Mouse (Mus musculus): ENCODE results near the gene Numbl.
A peak's percentile ranks its signal among the peaks of the same experiment; 100 is the strongest.

Numbl gene

DNA sequence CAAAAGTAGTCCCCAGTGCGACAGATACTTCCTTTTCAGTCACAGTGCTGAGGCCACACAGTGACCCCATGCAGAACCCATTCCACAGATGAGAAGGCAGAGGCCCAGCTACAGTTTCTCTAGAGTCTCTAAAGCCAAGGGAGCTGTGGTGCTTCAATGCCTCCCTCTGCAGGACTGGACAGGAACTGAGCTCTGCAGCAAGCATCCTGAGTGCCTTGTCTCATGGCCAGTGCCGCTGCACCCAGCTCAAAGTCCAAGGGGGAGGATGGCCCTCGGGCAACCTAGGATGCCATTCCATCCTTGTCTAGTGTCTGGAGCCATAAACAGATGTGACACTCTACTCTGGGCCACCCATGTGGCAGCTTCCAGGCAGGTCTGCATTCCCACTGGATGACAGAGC is 2.5 kb upstream of the Numbl start:
- peak; percentile 58 for DNase-seq

DNA sequence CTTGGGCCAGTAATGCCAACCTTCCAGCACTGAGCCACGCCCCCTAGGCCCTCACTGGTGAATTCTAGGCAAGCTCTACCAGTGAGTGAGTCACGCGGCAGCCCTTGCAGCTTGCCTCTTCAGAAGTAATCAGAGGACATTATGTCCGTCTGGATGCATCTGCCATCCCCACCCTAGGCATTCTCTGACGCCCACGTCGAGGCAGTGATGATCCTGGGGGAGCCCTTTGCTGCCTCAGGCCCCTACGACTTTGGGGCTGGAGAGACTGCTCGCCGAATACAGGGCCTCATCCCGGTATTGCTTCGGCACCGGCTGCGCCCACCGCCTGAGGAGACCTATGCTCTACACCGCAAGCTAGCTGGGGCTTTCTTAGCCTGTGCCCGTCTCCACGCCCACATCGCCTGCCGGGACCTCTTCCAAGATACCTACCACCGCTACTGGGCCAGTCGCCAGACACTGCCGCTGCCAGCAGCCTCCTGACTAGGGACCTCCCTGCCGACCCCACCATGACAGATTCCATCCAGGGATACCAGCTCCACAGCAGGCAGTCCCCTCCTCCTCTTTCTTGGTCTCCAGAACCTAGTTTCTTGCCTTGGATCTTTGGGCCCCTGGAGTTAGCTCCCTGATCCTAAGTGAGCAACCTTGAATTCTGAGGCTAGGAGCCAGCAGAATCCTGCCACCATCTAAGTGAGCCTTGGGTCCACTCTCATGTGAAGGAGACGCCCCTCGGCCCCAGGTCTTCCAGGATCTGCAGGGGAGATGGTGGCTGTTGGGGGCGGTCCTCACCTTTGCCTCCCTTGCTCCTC is 984 bp upstream of the Numbl start:
- peak; percentile 68 for DNase-seq

DNA sequence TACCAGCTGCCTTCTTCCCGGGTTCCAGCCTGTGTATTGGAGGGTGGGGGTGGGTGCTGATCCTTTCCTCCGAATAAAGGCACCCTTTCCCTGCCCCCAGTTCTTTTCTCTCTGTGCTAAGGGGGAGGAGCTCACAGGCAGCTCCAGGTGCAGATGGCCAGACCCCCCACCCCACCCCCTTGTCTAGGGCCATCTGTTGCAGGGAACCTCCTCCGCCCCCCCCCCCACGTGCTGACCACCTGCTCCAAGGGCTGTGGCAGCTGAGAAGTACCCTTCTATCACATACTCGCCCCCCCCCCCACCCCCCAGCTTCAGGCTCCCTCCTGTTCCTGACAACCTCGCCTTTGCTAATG is 405 bp upstream of the Numbl start:
- DNase-seq, result no peak

DNA sequence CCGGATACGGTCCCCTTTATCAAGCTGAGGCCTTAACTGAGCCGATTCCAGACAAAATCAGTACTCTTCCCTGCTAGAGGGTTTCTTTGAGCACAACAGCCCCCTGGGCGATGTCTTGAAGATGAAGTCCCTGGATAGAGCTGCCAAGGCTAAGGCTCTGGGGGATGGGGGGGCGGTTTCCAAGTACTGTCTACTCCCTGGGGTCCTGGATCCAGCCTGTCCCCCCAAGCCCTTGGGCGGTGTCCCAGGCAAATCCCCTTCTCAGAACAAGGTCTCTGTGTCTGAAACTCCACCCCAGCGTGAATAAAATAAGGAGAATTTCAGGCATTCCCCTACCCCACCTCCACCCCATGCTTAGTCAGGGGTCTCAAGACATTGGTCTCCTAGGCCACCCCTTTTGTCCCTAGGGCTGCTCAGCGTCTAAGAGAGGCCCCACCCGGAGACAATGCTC is 1.1 kb downstream of the Numbl start:
- DNase-seq, result peak; percentile 49

DNA sequence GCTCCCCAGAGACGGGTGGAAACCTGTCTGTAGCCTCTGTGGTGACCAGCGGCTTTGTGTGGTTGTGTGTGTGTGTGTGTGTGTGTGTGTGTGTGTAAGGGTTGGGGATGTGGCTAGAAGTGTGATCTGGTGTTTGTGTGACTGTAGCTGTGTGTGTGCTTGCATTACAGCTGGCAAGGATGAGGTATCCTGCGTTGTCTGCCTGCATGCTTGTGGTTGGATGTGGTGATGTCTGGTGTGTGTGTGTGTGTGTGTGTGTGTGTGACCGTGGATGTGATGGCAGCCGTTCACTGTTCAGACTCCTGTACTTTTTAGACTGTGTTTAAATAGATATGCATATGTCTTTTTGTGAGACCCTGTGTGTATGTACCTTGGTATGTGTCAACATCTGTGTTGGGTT is 1.5 kb downstream of the Numbl start:
- no peak for DNase-seq

DNA sequence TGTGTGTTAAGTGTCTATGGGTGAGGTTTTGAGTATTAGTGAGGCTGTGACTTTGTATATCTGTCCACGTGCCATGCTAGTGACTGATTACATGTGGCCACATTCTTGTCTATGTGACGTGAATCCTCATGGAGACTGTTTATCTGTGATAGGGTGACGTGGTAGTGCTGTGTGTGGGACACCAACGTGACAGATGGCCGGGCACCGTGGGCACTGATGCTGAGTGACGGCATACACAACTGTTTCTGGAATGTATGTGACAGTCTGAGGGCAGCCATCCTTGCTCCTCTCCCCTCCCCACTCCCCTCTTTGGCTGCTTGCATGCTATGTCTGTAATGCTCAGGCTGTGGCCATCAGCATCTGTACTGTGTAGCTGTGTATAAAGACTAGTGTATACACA is 2.6 kb downstream of the Numbl start:
- DNase-seq, result no peak

DNA sequence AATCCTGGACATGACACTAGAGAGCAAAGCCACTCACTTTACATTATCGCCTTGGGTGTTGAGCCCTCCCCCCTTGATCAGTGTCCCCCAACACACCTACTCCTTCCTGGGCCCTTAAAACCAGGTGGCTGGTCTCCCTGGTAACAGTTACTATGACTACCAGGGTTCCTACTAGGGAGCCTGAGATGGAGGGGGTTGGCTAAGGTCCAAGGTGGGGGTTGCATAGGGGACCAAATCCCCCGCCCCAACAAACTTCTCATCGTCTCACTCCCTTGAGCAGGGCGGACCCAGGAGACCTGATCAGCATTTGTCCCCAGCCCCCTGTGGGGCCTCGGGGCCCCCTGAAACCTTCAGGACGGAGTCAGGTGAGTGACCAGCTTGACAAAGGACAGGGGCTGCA is 3.7 kb downstream of the Numbl start:
- no peak for DNase-seq

DNA sequence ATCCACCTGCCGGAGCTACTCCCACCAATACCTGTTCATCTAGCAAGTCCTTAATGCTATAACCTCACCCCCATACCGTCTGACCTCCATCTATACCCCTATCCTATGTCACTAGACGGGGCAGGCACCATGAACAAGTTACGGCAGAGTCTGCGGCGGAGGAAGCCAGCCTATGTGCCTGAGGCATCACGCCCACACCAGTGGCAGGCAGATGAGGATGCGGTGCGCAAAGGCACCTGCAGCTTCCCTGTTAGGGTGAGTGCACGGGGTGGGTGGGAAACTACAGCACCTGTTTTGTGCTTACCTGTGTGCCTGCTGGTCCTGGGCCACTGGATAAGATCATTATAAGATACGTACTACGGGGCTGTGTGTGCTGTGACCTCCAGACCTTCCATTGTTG is 6.5 kb downstream of the Numbl start:
- DNase-seq, result no peak

DNA sequence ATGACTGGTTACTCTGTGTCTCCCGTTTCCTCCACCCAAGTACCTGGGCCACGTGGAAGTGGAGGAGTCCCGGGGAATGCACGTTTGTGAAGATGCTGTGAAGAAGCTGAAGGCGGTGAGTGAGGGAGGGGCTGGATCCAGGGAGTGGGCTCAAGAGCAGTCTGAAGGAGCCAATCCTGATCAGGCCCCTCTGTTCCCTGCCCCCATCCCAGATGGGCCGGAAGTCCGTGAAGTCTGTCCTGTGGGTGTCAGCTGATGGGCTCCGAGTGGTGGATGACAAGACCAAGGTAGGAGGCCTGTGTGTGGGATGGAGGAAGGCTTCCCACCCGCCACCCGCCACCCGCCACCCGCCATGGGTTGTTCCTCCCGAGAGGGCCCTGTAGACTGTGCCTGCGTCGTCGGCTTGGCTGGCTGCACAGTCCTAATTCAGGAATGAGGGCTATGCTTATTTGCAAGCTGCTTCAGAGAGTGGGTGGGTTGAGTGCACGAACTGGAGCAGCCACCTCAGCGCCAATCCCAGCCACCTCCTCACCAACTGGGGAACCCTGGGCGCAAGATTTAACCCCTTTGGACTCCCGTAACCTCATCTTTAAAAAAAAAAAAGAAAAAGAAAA is 8.4 kb downstream of the Numbl start:
- no peak for DNase-seq

DNA sequence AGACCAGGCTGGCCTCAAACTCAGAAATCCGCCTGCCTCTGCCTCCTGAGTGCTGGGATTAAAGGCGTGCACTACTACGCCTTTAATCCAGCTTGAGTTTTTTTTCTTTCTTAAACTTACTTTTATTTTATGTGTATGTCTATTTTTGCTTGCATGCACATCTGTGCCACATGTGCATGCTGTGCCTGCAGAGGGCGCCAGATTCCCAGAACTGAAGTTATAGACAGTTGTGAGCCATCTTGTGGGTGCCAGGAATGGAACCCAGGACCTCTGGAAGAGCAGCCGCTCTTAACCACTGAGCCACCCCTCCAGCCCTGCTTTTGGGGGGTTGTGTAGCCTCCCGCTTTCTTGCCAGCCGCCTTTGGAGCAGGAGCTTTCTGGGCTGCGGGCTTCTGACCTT is 13.2 kb downstream of the Numbl start:
- no peak for DNase-seq

DNA sequence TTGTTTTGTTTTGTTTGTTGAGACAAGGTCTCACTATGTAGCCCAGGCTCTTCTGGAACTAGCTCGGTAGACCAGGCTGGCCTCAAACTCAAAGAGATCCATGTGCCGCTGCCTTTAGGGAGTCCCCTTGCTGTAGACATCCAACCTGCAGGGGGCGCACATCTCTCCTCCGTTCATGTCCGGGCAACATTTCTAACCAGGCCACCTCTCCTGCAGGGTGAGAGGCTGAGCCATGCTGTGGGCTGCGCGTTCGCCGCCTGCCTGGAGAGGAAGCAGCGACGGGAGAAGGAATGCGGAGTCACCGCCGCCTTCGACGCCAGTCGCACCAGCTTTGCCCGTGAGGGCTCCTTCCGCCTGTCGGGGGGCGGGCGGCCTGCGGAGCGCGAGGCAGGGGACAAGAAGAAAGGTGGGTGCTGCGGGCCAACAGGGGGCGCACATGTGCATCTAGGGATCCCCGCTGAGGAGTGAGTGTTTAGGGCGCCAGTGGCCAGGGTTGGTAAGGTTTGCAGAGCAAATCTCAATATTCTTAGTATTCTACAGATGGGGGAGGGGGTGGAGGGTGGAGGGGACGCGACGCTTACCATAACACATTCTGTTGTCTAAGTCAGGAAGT is 15.6 kb downstream of the Numbl start:
- DNase-seq, result peak; percentile 58

DNA sequence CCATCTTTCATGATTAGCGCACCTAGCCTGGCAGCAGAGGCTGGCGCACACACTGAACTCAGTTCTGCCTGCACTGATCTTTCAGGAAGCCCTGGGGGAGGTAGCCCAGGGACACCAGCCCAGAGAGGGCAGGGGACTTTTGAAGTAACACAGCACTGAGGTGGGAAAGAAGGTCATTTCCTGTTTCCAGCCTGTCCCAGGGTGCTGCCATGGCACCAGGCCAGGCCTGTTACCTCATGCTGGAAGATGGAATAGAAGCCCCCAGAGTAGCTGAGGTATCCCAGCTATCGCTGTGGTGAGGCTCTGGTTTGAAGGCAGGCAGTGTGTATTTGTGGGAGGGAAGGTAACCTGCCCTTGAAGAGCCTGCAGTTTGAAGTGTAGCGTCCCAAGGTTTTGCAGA is 16.7 kb downstream of the Numbl start:
- DNase-seq, result no peak

DNA sequence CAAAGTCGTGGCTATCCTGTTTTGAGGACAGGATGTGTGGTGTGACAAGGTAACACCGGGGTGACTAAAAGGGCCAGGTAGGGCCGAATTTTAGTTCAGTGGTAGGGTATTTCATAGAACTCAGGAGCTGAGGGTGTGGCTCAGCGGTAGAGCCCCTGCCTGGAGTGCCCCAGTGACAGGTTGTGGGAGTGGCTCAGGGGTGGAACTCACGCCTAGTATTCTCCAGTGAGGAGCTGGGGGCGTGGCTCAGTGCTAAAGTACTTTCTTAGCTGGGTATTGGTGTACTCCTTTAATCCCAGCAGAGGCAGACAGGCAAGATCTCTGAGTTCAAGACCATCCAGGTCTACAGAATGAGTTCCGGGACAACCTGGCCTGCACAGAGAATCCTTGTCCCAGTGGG is 17.8 kb downstream of the Numbl start:
- DNase-seq, result no peak

DNA sequence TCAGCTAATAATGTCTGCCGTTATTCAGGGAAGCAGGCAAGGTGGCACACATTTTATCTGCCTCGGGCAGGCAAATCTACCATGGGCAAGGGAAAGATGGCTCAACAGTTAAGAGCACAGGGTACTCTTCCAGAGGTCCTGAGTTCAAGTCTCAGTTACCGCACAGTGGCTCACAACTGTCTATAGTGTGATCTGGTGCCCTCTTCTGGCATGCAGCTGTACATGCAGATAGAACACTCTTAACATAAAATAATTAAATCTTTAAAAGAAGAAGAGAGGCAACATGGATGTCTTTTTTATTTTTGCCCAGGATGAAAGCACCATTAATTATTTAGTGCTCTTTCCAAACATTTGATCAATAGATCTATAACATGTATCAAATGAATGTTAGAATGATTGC is 19.0 kb downstream of the Numbl start:
- no peak for DNase-seq

DNA sequence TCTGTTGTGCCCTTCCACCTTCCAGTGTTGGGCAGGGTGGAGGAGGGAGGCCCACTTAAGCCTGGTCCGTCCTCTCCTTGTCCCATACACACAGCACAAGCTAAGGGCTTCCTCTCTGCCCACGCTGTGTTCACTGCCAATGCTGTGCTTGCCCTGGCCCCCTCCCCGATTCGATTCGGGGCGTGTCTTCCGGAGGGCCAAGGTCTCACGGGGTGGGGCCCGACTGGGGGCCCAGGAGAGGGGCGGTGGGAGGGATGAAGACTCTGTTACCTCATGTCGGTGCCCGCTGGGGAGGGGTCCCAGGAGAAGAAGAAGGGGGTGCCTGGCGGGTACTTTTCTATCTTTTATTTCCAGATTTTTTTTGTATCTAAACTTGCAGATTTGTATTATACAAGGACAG is 23.5 kb downstream of the Numbl start:
- DNase-seq, result no peak

DNA sequence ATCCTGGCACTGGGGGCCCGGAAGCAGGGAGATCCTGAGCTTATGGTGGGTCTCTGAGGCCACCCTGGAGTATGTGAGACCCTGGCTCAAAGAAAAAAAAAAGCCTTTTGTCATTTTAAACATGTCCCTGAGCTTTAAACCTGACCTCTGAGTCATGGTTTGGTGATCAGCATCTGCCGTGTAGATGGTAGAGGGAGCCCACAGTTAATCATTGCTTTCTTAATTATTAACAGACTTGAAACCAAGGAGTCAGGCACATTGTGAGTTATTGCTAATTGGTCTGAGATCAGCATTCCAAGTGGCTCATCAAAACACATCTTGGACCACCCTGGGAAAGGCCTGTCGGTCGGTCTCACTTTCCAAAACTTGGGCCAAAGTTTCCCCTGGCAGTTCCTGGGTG is 24.0 kb downstream of the Numbl start:
- no peak for DNase-seq

DNA sequence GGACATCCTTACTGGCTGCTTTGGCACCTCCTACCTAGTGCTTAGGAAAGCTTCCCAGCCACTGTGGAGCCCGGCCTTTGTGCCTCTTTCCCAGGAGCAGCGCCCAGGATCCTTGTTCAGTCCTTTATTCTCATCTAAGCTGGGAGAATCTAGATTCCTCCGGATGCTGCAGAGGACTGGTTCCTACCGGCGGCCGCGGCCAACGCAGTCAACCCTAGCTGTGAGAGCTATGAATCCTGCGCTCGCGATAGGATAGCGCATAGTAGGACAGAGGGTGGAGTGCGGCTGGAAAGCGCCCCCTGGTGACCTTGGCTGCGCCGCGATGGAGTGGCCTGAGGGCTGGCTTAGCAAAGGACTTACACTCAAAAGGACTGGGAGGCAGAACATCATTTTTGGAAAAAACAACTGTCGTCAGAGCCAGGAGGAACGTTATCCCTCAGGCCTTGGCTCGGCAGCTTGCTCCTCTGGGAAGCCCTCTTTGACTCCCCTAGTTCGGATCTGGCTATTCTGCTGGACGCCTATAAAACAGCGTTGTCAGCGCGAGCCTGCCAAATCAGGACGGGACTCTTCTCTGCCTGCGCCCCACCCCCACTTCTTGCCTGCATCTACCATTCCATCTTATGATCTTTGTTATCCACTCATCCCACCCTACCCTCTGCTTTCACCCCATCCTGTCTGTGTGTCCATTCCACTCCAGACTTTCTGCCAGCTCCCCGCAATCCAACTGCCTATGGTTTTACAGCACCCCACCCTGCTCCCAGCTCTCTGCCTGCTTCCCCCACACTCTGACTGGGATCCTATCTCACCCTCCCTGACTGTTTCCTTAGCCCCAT is 26.8 kb downstream of the Numbl start:
- DNase-seq, result peak; percentile 70

DNA sequence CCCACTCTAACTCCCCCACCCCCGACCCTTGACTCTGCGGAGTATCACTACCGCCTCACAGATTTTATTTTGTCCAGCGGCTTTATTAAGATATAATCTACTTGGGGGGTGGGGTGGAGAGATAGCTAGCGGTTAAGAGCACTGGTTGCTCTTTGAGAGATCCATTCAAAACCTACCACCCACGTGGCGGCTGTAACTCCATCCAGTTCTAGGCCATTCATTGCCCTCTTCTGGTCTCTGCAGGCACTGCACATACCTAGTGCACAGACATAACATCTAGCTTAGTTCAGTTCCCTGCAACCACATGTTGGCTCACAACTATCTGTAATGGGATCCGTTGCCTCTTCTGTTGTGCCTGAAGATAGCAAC is 27.4 kb downstream of the Numbl start:
- DNase-seq, result peak; percentile 84

DNA sequence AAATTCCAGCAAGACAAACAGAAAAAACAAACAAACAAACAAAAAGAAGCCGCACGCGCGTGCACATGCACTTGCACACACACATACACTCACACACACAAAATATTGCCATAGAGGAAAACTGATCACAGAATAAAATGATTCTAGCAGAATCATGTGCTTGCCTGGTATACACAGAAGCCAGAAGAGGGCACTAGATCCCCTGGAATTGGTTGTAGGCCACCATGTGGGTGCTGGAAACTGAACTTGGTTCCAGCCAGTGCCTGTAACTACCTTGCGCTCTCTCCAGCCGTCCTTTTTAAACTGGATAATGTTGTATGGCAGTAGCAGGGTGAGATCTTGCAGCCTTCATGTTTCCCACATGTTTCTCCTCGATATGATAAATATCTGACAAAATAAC is 30.5 kb downstream of the Numbl start:
- DNase-seq, result no peak

DNA sequence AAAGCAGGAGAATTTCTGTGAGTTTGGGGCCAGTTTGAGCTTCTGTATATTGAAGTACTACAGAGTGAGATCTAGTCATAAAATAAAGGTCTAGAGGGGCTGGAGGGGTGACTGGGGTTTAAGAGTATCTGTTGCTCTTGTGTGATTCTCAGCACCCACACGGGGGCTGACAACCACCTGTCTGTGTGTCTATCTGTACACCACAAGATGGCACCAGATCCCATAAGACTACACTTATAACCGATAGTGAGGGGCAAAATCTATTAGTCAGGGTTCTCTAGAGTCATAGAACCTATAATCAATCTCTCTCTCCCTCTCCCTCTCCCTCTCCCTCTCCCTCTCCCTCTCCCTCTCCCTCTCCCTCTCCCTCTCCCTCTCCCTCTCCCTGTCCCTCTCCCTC is 32.3 kb downstream of the Numbl start:
- no peak for DNase-seq

DNA sequence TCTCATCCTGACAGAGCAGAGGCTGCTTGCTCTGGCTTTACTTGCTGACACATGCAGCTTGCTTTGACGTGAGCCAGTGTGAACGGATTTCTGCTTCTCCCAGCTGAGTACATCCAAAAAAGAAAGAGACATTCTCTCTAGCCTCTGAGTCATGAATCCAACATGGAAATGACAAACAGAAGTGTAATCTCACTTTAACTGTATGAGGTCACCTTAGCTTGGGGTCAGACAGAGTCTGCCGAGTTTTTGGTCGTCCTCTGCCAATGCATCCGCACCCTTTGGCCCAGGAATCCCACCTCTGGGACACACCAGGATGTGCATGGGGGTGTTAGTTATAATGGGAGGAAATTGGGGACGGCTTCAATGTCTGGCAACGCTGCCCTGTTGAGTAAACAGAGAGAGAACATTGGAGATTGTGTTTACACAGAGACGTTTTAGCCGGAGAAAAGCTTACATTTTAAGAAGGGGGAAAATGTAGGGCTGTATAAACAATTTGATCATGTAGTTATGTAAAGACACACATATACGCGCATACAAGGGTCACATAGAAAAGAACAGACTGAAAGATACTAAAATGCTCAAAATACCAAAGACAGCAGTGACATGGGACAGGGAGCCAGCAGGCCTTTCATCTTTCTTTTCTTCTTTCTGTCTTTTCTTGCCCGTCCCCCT is 33.7 kb downstream of the Numbl start:
- DNase-seq, result peak; percentile 57

DNA sequence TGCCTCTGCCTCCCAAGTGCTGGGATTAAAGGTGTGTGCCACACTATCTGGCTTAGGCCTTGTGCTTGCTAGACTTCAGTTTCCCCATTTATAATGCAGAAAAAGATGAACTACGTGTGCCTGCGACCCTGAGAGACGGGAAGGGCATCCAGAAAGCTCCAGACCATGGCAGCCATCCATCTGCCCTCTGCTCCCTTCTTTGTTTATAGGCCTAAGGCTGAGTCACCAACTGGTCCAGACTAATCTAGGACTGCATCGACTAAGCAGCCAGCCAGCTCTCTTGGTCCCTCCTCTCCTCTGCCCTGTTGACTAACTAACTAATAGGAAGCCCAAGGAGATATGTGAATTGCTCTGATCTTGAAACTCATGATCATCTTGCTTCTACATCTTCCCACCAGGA is 37.7 kb downstream of the Numbl start:
- no peak for DNase-seq

DNA sequence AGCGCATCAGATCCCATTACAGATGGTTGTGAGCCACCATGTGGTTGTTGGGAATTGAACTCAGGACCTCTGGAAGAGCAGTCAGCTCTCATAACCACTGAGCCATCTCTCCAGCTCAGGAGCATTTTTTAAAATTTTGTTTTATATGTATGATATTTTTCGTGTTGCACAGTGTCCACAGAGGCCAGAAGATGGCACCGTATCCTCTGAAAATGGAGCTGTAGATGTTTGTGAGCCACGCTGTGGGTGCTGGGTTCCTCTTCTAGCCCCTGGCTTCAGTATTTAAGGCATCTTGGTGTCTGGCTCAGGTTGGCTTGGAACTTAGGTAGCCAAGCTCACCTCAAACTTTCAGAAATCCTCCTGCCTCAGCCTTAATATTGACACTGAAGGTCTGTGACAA is 38.3 kb downstream of the Numbl start:
- no peak for DNase-seq

All from kidney, postnatal 10 days (tissue).